In genomic region chr9:44396684-44397411, GRCm38 (mm10) we compare ENCODE assay signal across 1 mouse cellular context.
A peak's percentile ranks its signal among the peaks of the same experiment; 100 is the strongest.
TF ChIP-seq lines count a peak whose summit lies in the region.

Slc37a4 (plus strand) TSS chr9:44396852.

TF ChIP-seq in MEL, 35 proteins besides CTCF, POLR2A, EP300 and RAD21 (continued from another document):
- TF ChIP-seq ZMIZ1 (IDR thresholded peaks at IDR 0.05; ENCODE audit: low read depth, low read length) (peak; percentile 85), E2F4 (IDR thresholded peaks at IDR 0.05; ENCODE audit: borderline replicate concordance, low read depth, low read length) (no peak)
